Mouse (Mus musculus) urinary bladder, adult 2 months (tissue): ENCODE data around the gene Faiml. TPM values are rescaled to one million over a fixed set of nuclear protein-coding genes. Genes with fewer than 3 reads are reported as not detected.

ENCODE experiments used
- polyA plus RNA-seq: library from polyadenylated mRNA; depleted of rRNA; stranded (reverse); fragments of >200 nt; gene quantifications from 2 replicates; pipeline ENCODE4 v1.2.3, GENCODE M21; 2012; rRNA removed

Gene Faiml
- polyA plus RNA-seq, 1 experiment: not detected

Other genes starting within 250 kb of the Faiml start
- gene Gm1123, start 201.5 kb downstream of the Faiml start, polyA plus RNA-seq: not detected in 2 replicates
- gene Pik3cb, start 96.6 kb downstream of the Faiml start, polyA plus RNA-seq: 3.6 and 3.9 TPM in 2 replicates
- gene Cep70, start 6.1 kb upstream of the Faiml start, polyA plus RNA-seq: 10.3 and 13.1 TPM in 2 replicates
- 5.3 and 8.2 TPM in 2 replicates for gene Esyt3, start 121.3 kb upstream of the Faiml start, polyA plus RNA-seq
- gene Mras, start 200.1 kb upstream of the Faiml start, polyA plus RNA-seq: 31.1 and 32.7 TPM in 2 replicates
- 0.10 and 0.12 TPM in 2 replicates for gene Nme9, start 214.2 kb upstream of the Faiml start, polyA plus RNA-seq